Mouse (Mus musculus) layer of hippocampus, adult 11-12 months (tissue): ENCODE measurements at regions not wholly inside any gene's neighbourhood (a gene's known extent, or its start where the extent isn't known, plus 50 kb on each side); places are given as distances from the start of the nearest gene placed in this dataset.

Experiments
- DNase-seq: peaks from one replicate; pipeline ENCODE4 v3.0.0; 2022; ENCODE audit warnings: low spot score

DNA sequence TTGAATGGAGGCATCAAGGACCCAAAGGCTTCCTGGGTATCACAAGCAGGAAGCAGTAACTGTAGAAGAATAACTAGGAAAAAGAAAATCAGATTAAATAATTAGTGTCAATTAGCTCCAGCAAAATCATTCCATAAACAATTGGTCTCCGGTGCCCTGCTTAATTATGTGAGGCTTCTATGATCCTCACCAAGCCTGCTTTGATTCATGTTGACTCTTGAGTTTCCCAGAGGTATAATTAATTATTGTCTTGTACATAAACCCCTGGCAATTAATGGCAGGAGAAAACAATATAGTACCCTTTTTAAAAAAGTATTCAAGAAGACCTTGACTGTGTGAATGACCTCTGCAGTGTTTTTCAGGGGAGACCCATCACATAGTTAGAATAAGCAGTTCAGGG lies 61.5 kb upstream of the Sp8 start:
- DNase-seq: no peak

DNA sequence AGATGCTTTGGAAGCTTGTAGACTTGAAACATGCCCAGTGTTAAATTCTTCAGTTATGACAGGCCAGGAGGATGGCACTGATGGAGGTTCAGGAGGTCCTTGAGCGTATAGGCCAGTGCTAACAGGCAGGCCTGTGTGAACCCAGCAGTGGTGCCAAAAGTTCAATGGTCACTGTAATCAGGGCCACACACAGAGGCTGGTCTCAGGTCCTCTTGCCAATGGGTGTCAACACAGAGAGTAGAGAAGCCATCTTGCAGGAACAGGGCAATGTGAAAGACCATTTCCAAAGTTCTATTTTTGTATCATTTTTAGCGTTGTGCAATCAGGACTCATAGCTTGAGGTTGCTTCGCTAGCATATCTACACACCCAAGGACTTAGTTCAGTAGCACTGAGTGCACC lies 64.2 kb upstream of the Sp8 start:
- DNase-seq: no peak

GRCm38 (mm10) chr12:118775463-118776064 lies 70.6 kb upstream of the Sp8 start:
- no peak for DNase-seq

- no peak for DNase-seq
These were observed 73.3 kb upstream of the Sp8 start for GRCm38 (mm10) chr12:118772790-118773189.

- no peak for DNase-seq
These were observed 79.7 kb upstream of the Sp8 start for GRCm38 (mm10) chr12:118766472-118766871.

DNA sequence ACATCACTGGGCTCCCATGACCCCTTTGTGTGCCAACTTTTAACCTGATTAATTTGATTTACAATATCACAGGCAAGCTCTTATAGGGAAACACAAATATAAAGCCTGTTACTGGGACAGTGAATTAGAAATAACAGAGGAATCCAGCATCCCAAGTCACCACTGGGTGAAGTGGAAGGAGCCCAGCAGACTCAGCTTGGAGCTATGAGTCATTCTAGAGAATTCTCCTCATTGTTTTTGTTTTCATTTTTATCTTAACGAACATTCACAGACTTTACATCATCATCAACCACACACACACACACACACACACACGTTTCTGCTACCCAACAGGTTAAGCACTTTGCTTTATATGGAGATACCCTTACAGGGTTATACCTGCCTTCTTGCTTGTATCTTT lies 92.1 kb upstream of the Sp8 start:
- DNase-seq: no peak

DNA sequence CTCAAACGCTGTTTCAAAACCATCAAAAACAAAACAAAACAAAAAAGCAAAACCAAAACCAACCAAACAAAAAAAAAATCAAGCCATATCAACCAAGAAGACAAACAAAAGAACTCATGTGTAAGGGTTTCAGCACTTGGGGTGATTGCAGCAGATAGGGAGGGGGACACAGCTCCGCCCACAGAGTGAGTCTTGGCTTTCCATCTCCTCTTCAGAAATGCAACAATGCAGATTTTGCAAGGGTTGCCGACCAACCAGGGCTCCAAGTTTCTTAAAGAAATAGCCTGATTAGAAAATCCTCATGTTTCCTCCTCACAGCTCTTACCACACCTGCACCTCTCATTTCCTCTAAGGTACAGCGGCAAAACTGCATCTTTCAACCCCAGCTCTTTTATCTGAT lies 107.0 kb upstream of the Sp8 start:
- no peak for DNase-seq

DNA sequence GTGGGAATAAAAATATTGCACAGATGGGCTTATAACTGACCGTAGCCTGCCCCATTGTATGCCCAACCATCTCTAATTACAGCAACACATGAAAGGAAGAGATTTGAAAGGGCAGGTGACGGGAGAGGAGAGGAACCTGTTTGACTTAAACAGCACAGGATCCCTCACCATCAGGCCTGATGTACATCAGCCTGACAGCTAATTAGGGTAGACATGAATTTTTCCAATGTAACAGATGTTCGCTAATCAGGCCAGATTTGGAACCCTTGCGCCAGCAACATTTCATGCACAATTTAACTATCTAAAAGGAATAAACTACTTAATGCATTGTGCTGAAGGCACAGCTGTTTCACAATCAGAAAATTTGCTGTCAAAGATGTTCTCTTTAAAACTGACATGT lies 120.2 kb upstream of the Sp8 start:
- no peak for DNase-seq

GRCm38 (mm10) chr12:118719878-118720573 lies 126.1 kb upstream of the Sp8 start:
- no peak for DNase-seq

GRCm38 (mm10) chr12:118716824-118717223 lies 129.3 kb upstream of the Sp8 start:
- no peak for DNase-seq

- DNase-seq: peak; percentile 26
These were observed 139.5 kb upstream of the Sp8 start for GRCm38 (mm10) chr12:118706626-118707025.

DNA sequence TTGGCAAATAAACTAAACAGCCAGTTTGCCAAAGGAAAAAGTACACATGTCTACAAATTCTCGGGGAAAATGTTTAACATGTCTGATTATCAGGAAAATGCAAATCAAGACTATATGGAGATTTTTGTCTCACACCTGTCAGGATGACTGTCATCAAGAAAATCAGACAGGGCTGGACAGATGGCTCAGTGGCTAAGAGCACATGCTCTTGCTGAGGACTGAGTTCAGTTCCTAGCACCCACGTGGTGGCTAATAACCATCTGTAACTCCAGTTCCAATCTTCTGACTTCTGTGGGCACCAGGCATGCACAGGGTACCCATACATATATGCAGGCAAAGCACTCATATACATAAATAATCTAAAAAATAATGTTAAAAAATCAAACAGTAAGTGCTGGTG lies 141.3 kb upstream of the Sp8 start:
- DNase-seq: no peak

DNA sequence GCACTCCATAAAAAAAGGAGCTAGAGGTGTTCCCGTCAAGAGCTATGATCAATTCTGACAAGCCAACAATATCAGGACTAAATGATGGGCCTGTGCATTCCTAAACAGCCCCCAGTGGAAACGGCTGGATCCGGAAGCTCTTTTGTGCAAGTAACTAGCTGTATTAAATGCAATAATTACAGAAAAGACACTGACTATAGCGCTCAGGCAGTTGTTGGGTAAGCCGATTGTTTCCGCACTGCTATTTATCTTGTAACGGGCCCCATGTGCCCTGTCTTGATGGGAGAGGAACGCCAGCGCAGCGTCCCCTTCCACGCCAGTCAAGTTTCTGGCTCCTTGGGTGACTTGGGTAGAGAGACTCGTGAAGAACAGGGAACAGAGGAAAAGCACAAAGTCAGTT lies 142.4 kb upstream of the Sp8 start:
- DNase-seq: no peak

DNA sequence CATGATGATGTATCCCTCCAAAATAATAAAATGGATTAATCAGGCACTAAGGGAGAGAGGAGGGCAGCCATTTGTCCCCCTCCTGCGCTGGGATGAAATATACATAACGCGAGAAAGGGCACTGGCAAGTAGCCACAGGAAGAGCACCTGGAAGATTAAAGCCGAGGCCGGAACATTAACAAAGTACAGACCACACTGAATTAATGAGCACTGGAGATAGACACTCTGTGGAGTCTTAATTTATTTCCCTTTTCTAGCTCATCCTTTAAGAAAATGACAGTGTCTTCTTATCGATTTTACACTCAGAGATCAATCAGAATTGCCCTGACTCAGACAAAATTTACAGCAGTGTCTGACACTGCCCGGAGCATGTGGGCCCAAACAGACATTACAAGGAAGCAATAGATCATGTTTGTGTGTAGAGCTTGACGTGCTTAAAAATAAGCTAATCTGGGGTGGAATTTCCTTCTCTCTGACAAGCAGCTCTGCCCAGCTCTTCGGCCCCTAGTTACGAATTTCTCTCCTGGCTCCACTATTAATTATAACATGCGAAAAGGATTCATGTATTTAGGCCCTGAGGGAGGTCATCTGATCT lies 143.0 kb upstream of the Sp8 start:
- DNase-seq: no peak

DNA sequence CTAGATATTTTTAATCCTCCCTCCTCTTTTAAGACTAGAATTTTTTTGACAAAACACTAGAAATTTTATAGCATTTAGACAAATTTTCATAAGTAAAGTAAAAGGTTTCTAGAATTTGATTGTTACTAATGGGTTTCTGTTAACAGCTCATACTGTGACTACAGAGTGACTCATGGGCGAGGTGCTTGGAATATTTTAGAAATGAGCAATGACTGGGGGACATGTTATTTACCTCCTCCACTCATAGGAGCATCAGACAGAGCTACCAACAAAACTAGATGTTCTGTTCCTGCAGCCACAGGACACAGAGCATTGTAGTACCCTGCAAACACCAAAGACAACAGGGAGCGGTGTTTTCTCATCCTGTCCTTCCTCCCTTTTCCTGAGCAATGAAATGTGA lies 144.3 kb upstream of the Sp8 start:
- no peak for DNase-seq

DNA sequence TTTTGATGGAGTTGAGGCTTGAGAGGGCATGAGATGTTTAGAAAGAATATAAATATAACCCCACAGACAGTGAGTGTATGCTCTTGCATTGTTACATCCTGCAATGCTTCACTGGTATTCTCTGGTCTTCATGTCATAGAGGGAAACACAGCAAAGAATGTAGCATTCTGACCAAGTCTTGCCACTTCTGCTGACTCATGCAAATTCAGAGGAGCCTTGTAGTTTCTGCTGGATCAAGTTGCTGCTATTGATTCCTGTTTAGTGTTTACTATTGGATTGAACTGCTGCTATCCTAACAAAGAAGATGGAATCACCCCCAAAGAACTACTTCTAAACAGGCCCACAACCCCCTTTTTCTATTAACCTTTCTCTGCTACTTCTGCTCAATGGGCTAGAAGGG lies 148.0 kb upstream of the Sp8 start:
- no peak for DNase-seq

GRCm38 (mm10) chr12:118694701-118695100 lies 151.4 kb upstream of the Sp8 start:
- DNase-seq: no peak

- DNase-seq: no peak
These were observed 163.2 kb upstream of the Sp8 start for GRCm38 (mm10) chr12:118682902-118683301.

DNA sequence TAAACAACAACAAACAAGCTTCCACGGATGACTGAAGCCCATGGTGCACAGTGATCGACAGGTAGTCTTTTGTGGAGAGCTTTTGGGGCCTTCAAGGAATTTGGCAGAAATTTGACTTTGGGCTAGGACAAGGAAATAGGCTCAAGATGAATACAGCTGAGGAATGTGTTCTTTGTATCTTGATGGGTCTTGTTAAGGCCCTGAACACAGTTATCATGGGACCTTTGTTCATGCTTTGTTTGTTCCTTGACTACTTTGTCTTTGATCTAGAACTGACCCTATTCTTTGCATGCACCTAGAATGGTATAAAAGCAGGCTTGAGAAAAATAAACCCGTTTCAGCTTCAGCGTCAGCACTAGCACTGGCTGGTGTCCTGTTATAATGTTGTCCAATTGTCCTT lies 168.1 kb upstream of the Sp8 start:
- DNase-seq: no peak

- DNase-seq: no peak
These were observed 184.6 kb upstream of the Sp8 start for GRCm38 (mm10) chr12:118661575-118661974.

DNA sequence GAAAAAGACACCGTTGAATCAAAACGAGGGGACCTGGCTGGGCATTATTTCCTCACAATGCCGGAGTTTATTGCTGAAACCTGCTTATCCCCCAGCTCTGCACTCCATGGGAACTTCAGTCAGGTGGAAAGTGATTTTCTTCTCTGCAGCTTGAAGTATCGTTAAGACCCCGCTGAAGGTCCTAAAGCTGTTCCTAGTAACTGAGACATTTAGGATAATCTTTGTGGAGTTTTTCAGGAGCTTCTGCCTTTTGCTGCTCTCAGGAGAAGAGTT lies 185.0 kb upstream of the Sp8 start:
- DNase-seq: no peak

GRCm38 (mm10) chr12:118660384-118661213 lies 185.5 kb upstream of the Sp8 start:
- no peak for DNase-seq
